Mouse (Mus musculus) liver, embryonic 12.5 days (tissue): ENCODE results near the gene Shb. TPM values are rescaled to one million over a fixed set of nuclear protein-coding genes. Genes with fewer than 3 reads are reported as not detected.

Experiments used
- ATAC-seq: fragments of 200-750 bp; cut with Nextera tagmentation; 2 replicates; pipeline ENCODE4 v1.8.0; 2017; ENCODE audit warnings: moderate number of reproducible peaks, mild to moderate bottlenecking, moderate library complexity
- H3K27ac ChIP-seq: fragments of 300-500 bp; sonication (generic); 2 replicates; pipeline ENCODE4 v1.5.1; 2016; ENCODE audit warnings: mild to moderate bottlenecking
- H3K27me3 ChIP-seq: fragments of 300-500 bp; sonication (generic); replicated peaks from 2 replicates; pipeline ENCODE4 v1.6.1; 2016; ENCODE audit warnings: mild to moderate bottlenecking, moderate library complexity
- H3K36me3 ChIP-seq: fragments of 300-500 bp; sonication (generic); 2 replicates; pipeline ENCODE4 v1.6.1; 2016; ENCODE audit warnings: mild to moderate bottlenecking, moderate library complexity
- H3K4me1 ChIP-seq: fragments of 300-500 bp; sonication (generic); 2 replicates; pipeline ENCODE4 v1.6.1; 2016
- H3K4me2 ChIP-seq: fragments of 300-500 bp; sonication (generic); 2 replicates; pipeline ENCODE4 v1.6.1; 2016; ENCODE audit warnings: mild to moderate bottlenecking, moderate library complexity
- H3K4me3 ChIP-seq: fragments of 300-500 bp; sonication (generic); 2 replicates; pipeline ENCODE4 v1.5.1; 2016; ENCODE audit warnings: mild to moderate bottlenecking, moderate library complexity
- H3K9ac ChIP-seq: fragments of 300-500 bp; sonication (generic); 2 replicates; pipeline ENCODE4 v1.6.1; 2016; ENCODE audit warnings: mild to moderate bottlenecking, moderate library complexity
- H3K9me3 ChIP-seq: fragments of 300-500 bp; sonication (generic); replicated peaks from 2 replicates; pipeline ENCODE4 v1.6.1; 2016; ENCODE audit warnings: mild to moderate bottlenecking, moderate library complexity
- WGBS: fragments of 180-500 bp; shearing (Covaris S2); methylation state at CpG from one replicate; pipeline ENCODE4 v1.1.7; 2016; ENCODE audit not compliant: insufficient replicate concordance; 5-methylcytosine and 5-hydroxymethylcytosine counted together
- polyA plus RNA-seq: library from polyadenylated mRNA; unstranded; fragments of >200 nt; fragmentation: Nextera tagmentation; extraction: Ambion mirVana; gene quantifications from 2 replicates; pipeline ENCODE4 v1.2.1, GENCODE M21; 2016

Gene Shb
- polyA plus RNA-seq, 1 experiment from 2014 or later: 8.7 TPM

DNA sequence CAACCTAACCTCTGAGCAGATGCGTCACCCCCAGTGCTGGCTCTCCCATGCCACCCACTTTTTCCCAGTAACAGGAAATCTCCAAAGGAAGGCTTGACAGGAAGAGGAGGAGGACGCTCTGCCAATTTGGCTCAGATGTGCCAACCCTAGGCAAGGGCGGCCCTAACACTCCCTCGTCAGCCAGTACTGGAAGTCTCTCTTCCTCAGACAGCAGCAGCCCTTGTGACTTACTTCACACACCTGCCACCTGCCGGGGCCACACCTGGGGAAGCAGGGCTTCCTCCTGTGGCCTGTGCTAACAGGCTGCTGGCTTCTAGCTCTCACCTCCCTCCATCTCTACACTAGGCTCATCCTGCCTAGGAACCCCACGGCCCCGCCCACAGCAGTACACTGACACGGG is 31.9 kb downstream of the Shb start:
- peak; percentile 44 for ATAC-seq
- H3K4me2 ChIP-seq: no peak overlapping the region
- H3K4me3 ChIP-seq: no peak overlapping the region
- H3K9me3 ChIP-seq: no peaks in the 10 kb centered on the region
- no peaks in the 10 kb centered on the region; the same call in 1 of the 2 replicates for H3K27me3 ChIP-seq
- WGBS: 60% methylated on average over 8 of the region's 8 CpGs
- peak overlapping the region; percentile 22 for H3K27ac ChIP-seq
- peaks cover 7% of the 10 kb centered on the region; the same call in 1 of the 2 replicates for H3K36me3 ChIP-seq
- peak overlapping the region; percentile 25; the same call in 1 of the 2 replicates for H3K9ac ChIP-seq
- H3K4me1 ChIP-seq: peaks cover 80% of the 10 kb centered on the region

DNA sequence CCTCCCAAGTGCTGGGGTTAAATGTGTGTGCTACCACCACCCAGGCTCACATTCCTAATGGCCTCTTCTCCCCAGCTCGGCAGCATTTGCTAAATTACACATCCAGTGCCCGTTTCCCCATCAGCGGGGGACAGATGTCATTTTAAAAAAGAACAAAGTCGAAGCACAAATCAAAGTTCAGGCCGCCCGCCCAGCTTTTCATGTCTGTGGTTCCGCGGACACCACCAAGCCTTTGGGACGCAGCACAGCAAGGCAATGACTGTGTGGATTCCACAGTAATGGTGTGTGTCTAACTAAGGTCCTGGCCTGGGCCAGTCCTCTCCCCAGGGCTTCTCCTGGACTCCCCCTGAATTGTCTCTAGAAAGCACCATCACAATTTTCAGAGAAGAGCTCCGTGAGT is 32.7 kb downstream of the Shb start:
- H3K9ac ChIP-seq: no peak overlapping the region
- peaks cover 7% of the 10 kb centered on the region; the same call in 1 of the 2 replicates for H3K36me3 ChIP-seq
- no peaks in the 10 kb centered on the region for H3K9me3 ChIP-seq
- H3K4me1 ChIP-seq: peaks cover 87% of the 10 kb centered on the region
- H3K27ac ChIP-seq: no peak overlapping the region
- no peak for ATAC-seq
- no peaks in the 10 kb centered on the region; the same call in 1 of the 2 replicates for H3K27me3 ChIP-seq
- WGBS: 56% methylated on average over 10 of the region's 10 CpGs
- no peak overlapping the region for H3K4me3 ChIP-seq
- peak overlapping the region; percentile 8; the same call in 1 of the 2 replicates for H3K4me2 ChIP-seq

DNA sequence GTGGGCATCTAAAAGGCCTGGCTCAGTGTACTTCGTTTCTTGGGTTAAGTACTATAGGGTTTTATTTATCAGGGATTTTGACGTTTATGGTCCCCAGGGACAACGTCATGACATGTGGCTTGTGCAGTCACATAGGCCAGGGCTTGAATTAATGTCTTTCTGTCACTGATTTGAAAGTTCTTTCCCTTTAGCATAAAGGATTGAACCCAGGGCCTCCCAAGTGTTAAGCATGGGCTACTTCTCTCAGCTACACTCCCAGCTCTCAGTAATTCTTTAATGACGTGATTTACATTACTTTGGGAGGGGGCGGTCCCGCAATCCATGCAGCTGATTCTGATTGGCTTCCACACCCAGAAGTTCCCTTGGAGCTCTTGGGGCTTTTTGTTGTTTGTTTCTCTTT is 33.2 kb downstream of the Shb start:
- Histone ChIP-seq H3K9ac (no peak overlapping the region), H3K4me2 (peak overlapping the region; percentile 8; the same call in 1 of the 2 replicates), H3K4me3 (no peak overlapping the region), H3K4me1 (peaks cover 87% of the 10 kb centered on the region), H3K27ac (no peak overlapping the region), H3K9me3 (no peaks in the 10 kb centered on the region), H3K36me3 (peaks cover 4% of the 10 kb centered on the region; the same call in 1 of the 2 replicates), H3K27me3 (no peaks in the 10 kb centered on the region; the same call in 1 of the 2 replicates)
- no peak for ATAC-seq
- WGBS: 55% methylated on average over 6 of the region's 6 CpGs

DNA sequence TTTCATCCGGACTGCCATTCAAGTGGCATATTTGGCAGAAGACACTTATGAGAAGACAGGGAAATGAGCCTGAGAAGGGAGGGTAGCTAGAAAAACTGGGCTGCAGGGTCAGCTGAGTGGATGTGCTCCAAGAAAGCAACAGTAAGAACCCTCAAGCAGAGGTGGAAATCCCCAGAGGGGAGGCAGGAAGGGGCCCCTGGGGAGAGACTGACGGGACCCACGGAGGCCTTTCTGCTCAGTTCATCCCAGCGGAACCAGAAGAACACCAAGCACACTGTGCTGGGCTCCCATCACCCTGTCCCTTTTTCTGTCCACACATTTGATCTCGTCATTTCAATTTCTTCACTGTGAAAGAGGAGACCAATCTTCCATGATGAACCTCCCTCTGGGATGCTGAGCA is 33.9 kb downstream of the Shb start:
- Histone ChIP-seq H3K27ac (no peak overlapping the region), H3K9ac (no peak overlapping the region), H3K9me3 (no peaks in the 10 kb centered on the region), H3K36me3 (peaks cover 3% of the 10 kb centered on the region; the same call in 1 of the 2 replicates), H3K4me2 (no peak overlapping the region), H3K4me1 (peaks cover 90% of the 10 kb centered on the region), H3K4me3 (no peak overlapping the region), H3K27me3 (no peaks in the 10 kb centered on the region)
- ATAC-seq: no peak
- 57% methylated on average over 5 of the region's 5 CpGs for WGBS

DNA sequence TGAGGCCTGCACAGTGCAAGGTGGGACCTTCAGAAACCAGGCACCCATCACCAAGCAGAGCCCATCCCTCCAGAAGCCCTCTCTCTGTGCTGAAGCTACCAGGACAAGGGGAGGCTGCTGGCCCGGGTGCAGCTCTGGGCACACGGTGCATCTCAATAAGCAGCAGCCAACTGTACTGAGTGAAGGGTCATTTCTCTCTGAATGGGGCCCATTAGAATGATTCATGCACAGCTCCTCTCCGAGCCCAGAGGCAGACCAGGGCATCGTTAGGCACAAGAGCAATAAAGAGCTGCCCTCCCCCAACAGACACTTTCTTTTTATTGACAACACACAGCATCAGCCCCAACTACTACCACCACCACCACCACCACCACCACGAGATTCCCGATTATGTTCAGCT is 35.0 kb downstream of the Shb start:
- Histone ChIP-seq H3K9me3 (no peaks in the 10 kb centered on the region), H3K4me3 (no peak overlapping the region), H3K9ac (no peak overlapping the region), H3K4me1 (peaks cover 95% of the 10 kb centered on the region), H3K36me3 (0 out of 2 replicates have a peak, but pooled peaks cover 3% of the 10 kb centered on the region), H3K4me2 (no peak overlapping the region), H3K27ac (no peak overlapping the region), H3K27me3 (no peaks in the 10 kb centered on the region)
- WGBS: 79% methylated on average over 6 of the region's 6 CpGs
- no peak for ATAC-seq

DNA sequence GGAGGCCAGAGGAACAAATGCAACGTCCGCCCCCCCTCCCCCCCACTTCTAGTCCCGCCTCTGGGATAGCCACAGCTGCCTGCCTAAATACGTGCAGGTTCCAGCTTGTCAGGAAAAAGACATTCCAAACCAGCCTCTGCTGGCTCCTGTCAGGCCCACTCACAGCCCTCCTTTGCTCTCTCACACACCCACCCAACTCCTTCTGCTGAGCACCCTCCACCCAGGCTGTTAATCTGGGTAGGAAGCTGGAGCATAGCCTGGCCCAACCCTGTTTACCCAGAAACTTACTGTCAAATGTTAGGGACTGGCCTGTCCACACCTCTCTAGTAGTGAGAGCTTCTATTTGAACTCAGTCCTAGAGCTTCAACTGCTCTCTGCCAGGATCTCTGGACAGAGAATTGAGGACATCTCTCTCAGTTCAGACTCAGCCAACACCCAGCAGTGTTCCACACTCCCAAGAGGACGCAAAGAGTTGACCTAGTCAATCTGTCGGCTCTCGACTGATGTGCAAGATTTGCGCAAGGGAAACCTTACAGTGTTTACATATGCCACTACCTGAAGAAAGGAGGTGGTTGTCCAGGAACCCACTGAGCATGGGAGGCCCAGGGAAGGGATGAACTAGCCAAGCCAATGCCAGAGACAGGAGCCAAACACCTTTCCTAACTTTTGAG is 36.6 kb downstream of the Shb start:
- H3K9ac ChIP-seq: no peak overlapping the region
- no peaks in the 10 kb centered on the region for H3K27me3 ChIP-seq
- no peak overlapping the region for H3K4me3 ChIP-seq
- ATAC-seq: no peak
- peaks cover 97% of the 10 kb centered on the region for H3K4me1 ChIP-seq
- H3K9me3 ChIP-seq: no peaks in the 10 kb centered on the region
- H3K36me3 ChIP-seq: 0 out of 2 replicates have a peak, but pooled peaks cover 3% of the 10 kb centered on the region
- 64% methylated on average over 8 of the region's 8 CpGs for WGBS
- H3K27ac ChIP-seq: peak overlapping the region; percentile 47
- H3K4me2 ChIP-seq: no peak overlapping the region

DNA sequence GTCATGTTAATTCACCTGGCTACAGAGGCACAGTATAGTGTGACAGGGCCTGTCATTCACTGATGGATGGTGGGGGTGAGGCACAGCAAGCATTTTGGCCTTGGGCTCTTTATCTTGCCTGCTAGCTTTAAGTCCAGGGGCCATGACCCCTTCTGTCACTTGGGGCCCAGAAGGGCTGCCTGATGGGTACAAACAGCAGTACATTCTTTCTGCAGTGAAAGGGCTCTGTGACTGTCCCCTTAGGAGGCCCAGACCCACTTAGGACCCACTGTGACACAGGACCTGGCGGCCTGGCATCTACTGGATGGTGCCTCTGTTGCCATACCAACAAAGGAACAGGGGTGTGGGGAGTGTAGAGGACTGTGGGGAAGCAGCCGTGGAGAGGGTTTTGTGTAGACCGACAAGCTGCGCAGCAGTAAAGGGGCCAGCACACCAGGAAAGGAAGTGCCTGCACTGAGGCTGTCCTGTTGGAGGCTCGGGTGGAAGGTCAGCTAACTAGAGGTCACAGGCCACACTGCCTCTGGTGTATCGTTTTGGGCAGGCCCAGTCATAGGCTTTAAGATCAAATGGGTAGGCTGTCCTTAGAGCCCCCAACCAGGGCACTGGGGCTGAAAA is 38.4 kb downstream of the Shb start:
- Histone ChIP-seq H3K27ac (peak overlapping the region; percentile 77), H3K9ac (peak overlapping the region; percentile 61), H3K4me2 (peak overlapping the region; percentile 58), H3K4me1 (peaks cover 97% of the 10 kb centered on the region), H3K36me3 (peaks cover 6% of the 10 kb centered on the region), H3K9me3 (no peaks in the 10 kb centered on the region), H3K4me3 (0 out of 2 replicates have a peak overlapping the region, but pooled peaks have one; percentile 4), H3K27me3 (no peaks in the 10 kb centered on the region)
- ATAC-seq: peak; percentile 10; the same call in 1 of the 2 replicates
- 57% methylated on average over 6 of the region's 6 CpGs for whole genome bisulfite sequencing

DNA sequence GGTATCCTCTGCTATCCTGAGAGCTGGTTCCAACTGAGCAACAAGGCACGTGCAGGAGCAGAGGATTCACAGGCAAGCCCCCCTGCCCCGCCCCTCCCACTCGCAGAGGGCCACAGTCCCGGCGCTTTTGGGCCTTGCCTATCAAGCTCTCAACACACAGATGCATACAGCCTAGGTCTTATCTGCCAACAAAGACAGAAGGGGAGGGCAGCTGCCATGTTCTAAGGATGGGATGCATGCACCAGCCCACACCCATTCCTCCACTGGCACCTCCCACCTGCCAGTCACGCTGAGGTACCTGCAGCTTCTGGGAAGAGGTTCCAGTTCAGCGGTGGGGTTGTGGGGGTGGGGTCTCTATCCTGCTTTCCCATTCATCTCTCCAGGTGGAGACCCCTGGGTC is 39.2 kb downstream of the Shb start:
- H3K4me3 ChIP-seq: peak overlapping the region; percentile 18; the same call in 1 of the 2 replicates
- H3K27ac ChIP-seq: peak overlapping the region; percentile 77
- H3K4me2 ChIP-seq: peak overlapping the region; percentile 58
- ATAC-seq: peak; percentile 89
- H3K27me3 ChIP-seq: no peaks in the 10 kb centered on the region
- H3K36me3 ChIP-seq: peaks cover 11% of the 10 kb centered on the region
- no peaks in the 10 kb centered on the region for H3K9me3 ChIP-seq
- H3K4me1 ChIP-seq: peaks cover 97% of the 10 kb centered on the region
- H3K9ac ChIP-seq: peak overlapping the region; percentile 61
- WGBS: 5% methylated on average over 7 of the region's 7 CpGs

DNA sequence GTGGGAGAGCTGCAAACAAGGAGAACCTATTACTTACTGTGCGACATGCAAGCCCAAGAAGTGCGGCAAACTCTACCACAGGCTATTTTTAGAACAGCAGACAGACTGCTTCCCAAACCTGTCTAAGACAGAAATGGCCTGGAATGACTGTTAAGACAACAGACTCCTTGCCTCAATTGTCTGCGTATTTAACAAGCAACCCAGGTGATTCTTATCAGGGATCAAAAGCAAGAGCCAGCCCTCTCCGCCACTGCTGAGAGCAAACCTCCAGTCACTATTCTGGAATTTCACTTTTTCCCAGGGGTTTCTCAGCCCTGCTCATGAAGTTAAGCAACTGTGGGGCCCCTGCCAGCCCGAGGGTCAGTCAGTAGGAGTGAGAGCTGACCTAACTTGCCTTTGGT is 39.6 kb downstream of the Shb start:
- H3K9ac ChIP-seq: peak overlapping the region; percentile 52
- 17% methylated on average over 5 of the region's 5 CpGs for WGBS

DNA sequence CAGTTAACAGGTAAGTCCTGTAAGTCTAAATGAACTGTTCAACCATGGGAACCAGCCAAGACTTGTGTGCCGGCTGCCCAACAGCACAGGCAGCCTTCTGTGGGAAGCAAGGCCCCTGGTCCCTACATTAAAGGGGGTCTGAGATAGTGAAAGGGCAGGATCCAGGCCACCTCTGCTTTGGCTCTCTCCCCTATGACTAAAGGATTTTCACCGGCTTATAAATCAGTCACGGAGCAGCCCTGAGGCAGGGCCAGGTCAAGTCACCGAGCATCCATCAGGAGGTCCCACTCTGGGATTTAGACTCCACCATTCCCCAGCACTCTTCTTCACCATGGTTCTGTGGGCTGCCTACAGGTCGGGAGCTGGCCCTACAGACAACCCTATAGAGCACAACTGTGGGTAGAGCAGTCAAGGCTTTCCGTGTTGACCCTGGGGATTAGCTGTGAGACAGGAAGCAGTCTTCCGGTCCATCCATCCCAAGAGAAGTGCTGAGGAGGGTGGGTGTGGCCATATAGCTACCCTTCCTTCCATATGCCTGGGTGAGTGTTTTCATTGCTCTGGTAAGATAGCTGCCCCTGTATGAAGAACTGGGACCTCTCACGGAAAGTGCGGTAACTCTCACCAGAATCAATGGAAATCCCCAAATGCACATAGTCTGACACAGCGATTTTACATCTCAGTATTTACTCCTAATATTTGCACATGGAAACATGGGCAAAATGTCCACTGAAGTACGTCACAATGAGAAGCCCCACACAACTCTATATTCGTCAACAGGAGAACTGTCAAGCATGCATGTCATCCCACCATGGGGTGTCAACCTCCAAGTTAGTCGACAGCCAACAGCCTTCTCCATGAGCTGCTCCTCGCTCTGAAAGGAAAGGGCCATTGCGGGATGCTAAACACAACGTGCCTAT is 40.3 kb downstream of the Shb start:
- WGBS: 46% methylated on average over 16 of the region's 16 CpGs
- no peak overlapping the region; the same call in 1 of the 2 replicates for H3K9ac ChIP-seq

More for the DNA sequence above, 39.6 kb downstream of the Shb start:
- H3K4me3 ChIP-seq: peak overlapping the region; percentile 18; the same call in 1 of the 2 replicates
- H3K27me3 ChIP-seq: no peaks in the 10 kb centered on the region
- peak overlapping the region; percentile 77 for H3K27ac ChIP-seq
- peaks cover 98% of the 10 kb centered on the region for H3K4me1 ChIP-seq
- H3K9me3 ChIP-seq: no peaks in the 10 kb centered on the region
- peaks cover 15% of the 10 kb centered on the region for H3K36me3 ChIP-seq
- H3K4me2 ChIP-seq: peak overlapping the region; percentile 58
- ATAC-seq: no peak; the same call in 1 of the 2 replicates

DNA sequence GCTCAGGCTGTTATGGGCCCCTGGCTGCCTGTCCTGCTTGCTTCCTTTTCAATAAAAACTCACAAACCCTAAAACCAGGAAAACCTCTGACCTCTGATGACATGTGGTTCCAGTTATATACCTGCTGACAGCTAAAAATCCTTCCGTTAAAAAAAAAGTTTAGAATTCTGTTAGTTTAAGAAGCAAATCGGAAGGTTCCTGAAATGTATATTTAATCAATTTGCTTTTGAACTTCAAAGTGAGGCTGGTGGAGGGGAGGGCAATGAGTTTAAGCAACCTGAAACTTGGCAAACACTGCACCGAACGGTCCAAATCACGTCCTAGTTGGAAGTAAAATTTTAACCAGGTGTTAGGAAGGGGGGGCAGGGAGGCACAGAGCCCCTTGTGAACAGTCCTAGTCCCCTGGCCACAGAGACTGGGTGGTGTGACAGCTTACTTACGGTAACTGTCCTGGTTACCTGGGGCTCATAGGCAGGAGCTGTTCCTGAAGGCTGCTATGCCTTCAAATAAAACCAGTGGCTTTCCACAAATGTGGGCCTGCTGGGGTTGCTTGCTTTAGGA is 41.1 kb downstream of the Shb start:
- Histone ChIP-seq H3K36me3 (peaks cover 30% of the 10 kb centered on the region), H3K4me2 (0 out of 2 replicates have a peak overlapping the region, but pooled peaks have one; percentile 58), H3K27me3 (no peaks in the 10 kb centered on the region), H3K4me3 (no peak overlapping the region), H3K9ac (no peak overlapping the region), H3K9me3 (no peaks in the 10 kb centered on the region), H3K4me1 (peaks cover 100% of the 10 kb centered on the region), H3K27ac (peak overlapping the region; percentile 77)
- ATAC-seq: no peak
- WGBS: 58% methylated on average over 6 of the region's 6 CpGs

More for the DNA sequence above, 40.3 kb downstream of the Shb start:
- peak overlapping the region; percentile 77 for H3K27ac ChIP-seq
- no peak for ATAC-seq
- peaks cover 22% of the 10 kb centered on the region for H3K36me3 ChIP-seq
- H3K4me3 ChIP-seq: no peak overlapping the region
- peaks cover 98% of the 10 kb centered on the region for H3K4me1 ChIP-seq
- H3K27me3 ChIP-seq: no peaks in the 10 kb centered on the region
- no peaks in the 10 kb centered on the region for H3K9me3 ChIP-seq
- peak overlapping the region; percentile 58 for H3K4me2 ChIP-seq
